Mouse (Mus musculus): ENCODE measurements around the gene Tmem25. TPM values are rescaled to one million over a fixed set of nuclear protein-coding genes. Genes with fewer than 3 reads are reported as not detected.

Tmem25 gene
- polyA plus RNA-seq, 1 experiment from 2014 or later = 3.2 TPM

Other genes starting within 250 kb of the Tmem25 start
- gene Cxcr5, start 237.4 kb downstream of the Tmem25 start, polyA plus RNA-seq (2014; fragmentation: Nextera tagmentation; extraction: Ambion mirVana) = 0.13 and 0.27 TPM in 2 replicates
- 31.1 and 39.0 TPM in 2 replicates for gene Ddx6, start 194.4 kb downstream of the Tmem25 start, polyA plus RNA-seq (2014; fragmentation: Nextera tagmentation; extraction: Ambion mirVana)
- gene Treh, start 126.1 kb downstream of the Tmem25 start, polyA plus RNA-seq (2014; fragmentation: Nextera tagmentation; extraction: Ambion mirVana) = not detected in 2 replicates
- gene Phldb1, start 64.1 kb downstream of the Tmem25 start, polyA plus RNA-seq (2014; fragmentation: Nextera tagmentation; extraction: Ambion mirVana) = 26.7 and 26.8 TPM in 2 replicates
- 202 and 209 TPM in 2 replicates for gene Arcn1, start 31.5 kb downstream of the Tmem25 start, polyA plus RNA-seq (2014; fragmentation: Nextera tagmentation; extraction: Ambion mirVana)
- 105 and 119 TPM in 2 replicates for gene Ift46, start 31.4 kb downstream of the Tmem25 start, polyA plus RNA-seq (2014; fragmentation: Nextera tagmentation; extraction: Ambion mirVana)
- gene Ttc36, start 3.8 kb upstream of the Tmem25 start, polyA plus RNA-seq (2014; fragmentation: Nextera tagmentation; extraction: Ambion mirVana) = 0.42 and 1.7 TPM in 2 replicates
- gene Kmt2a, start 82.0 kb upstream of the Tmem25 start, polyA plus RNA-seq (2014; fragmentation: Nextera tagmentation; extraction: Ambion mirVana) = 12.7 and 15.9 TPM in 2 replicates
- gene Atp5l, start 121.4 kb upstream of the Tmem25 start, polyA plus RNA-seq (2014; fragmentation: Nextera tagmentation; extraction: Ambion mirVana) = 667 and 745 TPM in 2 replicates
- 32.7 and 39.6 TPM in 2 replicates for gene Ube4a, start 166.3 kb upstream of the Tmem25 start, polyA plus RNA-seq (2014; fragmentation: Nextera tagmentation; extraction: Ambion mirVana)
- gene Cd3g, start 181.1 kb upstream of the Tmem25 start, polyA plus RNA-seq (2014; fragmentation: Nextera tagmentation; extraction: Ambion mirVana) = 0.33 TPM in 1 of 2 replicates, not detected in the other
- not detected in 2 replicates for gene Cd3d, start 182.5 kb upstream of the Tmem25 start, polyA plus RNA-seq (2014; fragmentation: Nextera tagmentation; extraction: Ambion mirVana)
- gene Cd3e, start 210.3 kb upstream of the Tmem25 start, polyA plus RNA-seq (2014; fragmentation: Nextera tagmentation; extraction: Ambion mirVana) = 0.41 TPM in 1 of 2 replicates, not detected in the other
- 27.2 and 28.6 TPM in 2 replicates for gene Mpzl2, start 240.5 kb upstream of the Tmem25 start, polyA plus RNA-seq (2014; fragmentation: Nextera tagmentation; extraction: Ambion mirVana)

Data from stomach, embryonic 14.5 days (tissue).